Comparison of ENCODE assay signal across 9 mouse cellular contexts in the genomic region with DNA sequence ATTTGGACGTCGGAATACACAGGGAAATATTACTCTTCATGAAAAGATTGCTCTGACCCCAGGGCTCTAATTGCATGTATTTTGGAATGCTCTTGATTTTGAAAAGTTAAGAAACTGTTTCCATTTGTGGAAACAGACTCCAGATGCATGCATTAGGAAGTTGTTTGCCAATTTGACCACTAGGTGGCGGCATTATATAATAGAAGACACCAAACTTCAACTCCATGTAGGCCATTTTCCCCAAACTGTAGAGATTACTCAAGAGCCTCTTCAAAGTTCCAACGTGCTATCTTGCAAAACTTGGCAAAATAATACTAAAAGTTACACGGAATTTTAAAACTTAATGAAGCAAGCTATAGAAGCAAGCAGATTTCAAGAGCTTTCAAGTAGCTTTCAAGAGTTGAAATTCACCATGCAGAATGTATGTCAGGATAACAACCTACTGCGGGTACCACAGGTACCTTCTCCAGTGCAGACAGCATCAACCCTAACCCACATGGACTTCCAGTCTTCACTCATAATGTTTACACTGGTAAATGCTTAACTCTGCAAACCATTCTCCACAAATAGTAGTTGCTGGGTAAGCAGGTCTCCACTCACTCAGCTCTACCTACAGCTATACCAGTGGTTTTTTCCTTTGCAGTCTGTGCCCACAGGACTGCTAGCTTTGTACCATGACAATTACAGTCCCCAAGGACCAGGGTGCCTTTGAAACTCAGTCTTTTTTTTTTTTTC.
DNase-seq lines count a peak whose midpoint lies in the region; ATAC-seq and TF ChIP-seq lines count a peak whose summit lies in the region.
"Had no signal": no experiment of that assay in that cellular context is flagged by ENCODE, and none has a peak within 500 bp of the region (broad histone marks: within the 10 kb centered on the region; RNA-seq: fewer than 3 reads in every experiment).

No protein-coding gene starts in this region.

- no peaks in the 10 kb centered on the region for H3K9me3 ChIP-seq in embryonic facial prominence, embryonic 11.5 days (replicated peaks; ENCODE audit: control insufficient read depth, low read length)
- H3K9me3 ChIP-seq in intestine, postnatal 0 days (ENCODE audit: control insufficient read depth) = no peaks in the 10 kb centered on the region
- no peaks in the 10 kb centered on the region for H3K9me3 ChIP-seq in limb, embryonic 11.5 days (ENCODE audit: control insufficient read depth, low read length)
- H3K9me3 ChIP-seq: neural tube, embryonic 12.5 days had no signal

- 18% methylated on average over 6 of the region's 6 CpGs for WGBS in thymus, adult 2 months
- 20% methylated on average over 6 of the region's 6 CpGs for WGBS in embryonic facial prominence, embryonic 11.5 days
- 17% methylated on average over 6 of the region's 6 CpGs for WGBS in intestine, postnatal 0 days
- 18% methylated on average over 6 of the region's 6 CpGs for WGBS in limb, embryonic 11.5 days

- H3K36me3 ChIP-seq in thymus, adult 2 months (ENCODE audit: control insufficient read depth, insufficient read depth, low read length) = no peaks in the 10 kb centered on the region
- no peaks in the 10 kb centered on the region for H3K36me3 ChIP-seq in embryonic facial prominence, embryonic 11.5 days (replicated peaks; ENCODE audit: control insufficient read depth, insufficient read depth, low read depth, low read length)
- H3K36me3 ChIP-seq in intestine, postnatal 0 days (ENCODE audit: control insufficient read depth, insufficient read depth) = no peaks in the 10 kb centered on the region
- no peaks in the 10 kb centered on the region for H3K36me3 ChIP-seq in limb, embryonic 11.5 days (ENCODE audit: control insufficient read depth, insufficient read depth, low read length)
- H3K36me3 ChIP-seq: neural tube, embryonic 12.5 days had no signal

- ATAC-seq in embryonic facial prominence, embryonic 11.5 days (replicated peaks; ENCODE audit: insufficient number of reproducible peaks, low FRiP score, low TSS enrichment, low read depth) = no peak
- ATAC-seq in intestine, postnatal 0 days = no peak
- ATAC-seq in limb, embryonic 11.5 days (ENCODE audit: insufficient number of reproducible peaks, low FRiP score, low TSS enrichment, low read depth) = no peak

- H3K9ac ChIP-seq in embryonic facial prominence, embryonic 11.5 days (replicated peaks; ENCODE audit: low read length) = no peak overlapping the region
- no peak overlapping the region for H3K9ac ChIP-seq in intestine, postnatal 0 days (ENCODE audit: low read depth, low read length)
- no peak overlapping the region for H3K9ac ChIP-seq in limb, embryonic 11.5 days (ENCODE audit: low read length)
- H3K9ac ChIP-seq: neural tube, embryonic 12.5 days had no signal

- H3K4me3 ChIP-seq in thymus, adult 2 months (ENCODE audit: control insufficient read depth, insufficient read depth, low read length) = no peak overlapping the region
- H3K4me3 ChIP-seq in embryonic facial prominence, embryonic 11.5 days (ENCODE audit: low read depth, low read length) = no peak overlapping the region
- no peak overlapping the region for H3K4me3 ChIP-seq in intestine, postnatal 0 days (ENCODE audit: low read depth, low read length)
- H3K4me3 ChIP-seq in limb, embryonic 11.5 days (ENCODE audit: low read depth, low read length) = no peak overlapping the region
- H3K4me3 ChIP-seq: neural tube, embryonic 12.5 days had no signal

- H3K4me1 ChIP-seq in thymus, adult 2 months (replicated peaks; ENCODE audit: control insufficient read depth, insufficient read depth, low read length) = peaks cover 11% of the 10 kb centered on the region
- H3K4me1 ChIP-seq in embryonic facial prominence, embryonic 11.5 days (ENCODE audit: control insufficient read depth, insufficient read depth, low read length) = no peaks in the 10 kb centered on the region
- no peaks in the 10 kb centered on the region for H3K4me1 ChIP-seq in intestine, postnatal 0 days (replicated peaks; ENCODE audit: control insufficient read depth, insufficient read depth, low read length)
- H3K4me1 ChIP-seq in limb, embryonic 11.5 days (ENCODE audit: control insufficient read depth, insufficient read depth, low read length) = no peaks in the 10 kb centered on the region
- H3K4me1 ChIP-seq: neural tube, embryonic 12.5 days had no signal

- H3K4me2 ChIP-seq in embryonic facial prominence, embryonic 11.5 days (ENCODE audit: low read depth, low read length) = no peak overlapping the region
- no peak overlapping the region for H3K4me2 ChIP-seq in intestine, postnatal 0 days (replicated peaks; ENCODE audit: low read depth)
- no peak overlapping the region for H3K4me2 ChIP-seq in limb, embryonic 11.5 days (ENCODE audit: low read depth, severe bottlenecking)
- H3K4me2 ChIP-seq: neural tube, embryonic 12.5 days had no signal

- no peaks in the 10 kb centered on the region for H3K27me3 ChIP-seq in thymus, adult 2 months (ENCODE audit: control insufficient read depth, insufficient read depth, low read length)
- no peaks in the 10 kb centered on the region for H3K27me3 ChIP-seq in embryonic facial prominence, embryonic 11.5 days (ENCODE audit: control insufficient read depth, insufficient read depth, low read length)
- no peaks in the 10 kb centered on the region for H3K27me3 ChIP-seq in intestine, postnatal 0 days (replicated peaks; ENCODE audit: control insufficient read depth, insufficient read depth, low read length)
- H3K27me3 ChIP-seq in limb, embryonic 11.5 days (ENCODE audit: control insufficient read depth, insufficient read depth, low read length) = no peaks in the 10 kb centered on the region
- H3K27me3 ChIP-seq: neural tube, embryonic 12.5 days had no signal

- TF ChIP-seq CTCF in thymus, adult 2 months (IDR thresholded peaks at IDR 0.05; ENCODE audit: borderline replicate concordance, control insufficient read depth, extremely low read depth, insufficient read depth, low read length, poor library complexity) = no peak
- TF ChIP-seq CTCF in intestine, postnatal 0 days (IDR thresholded peaks at IDR 0.05; ENCODE audit: low read depth) = peak; percentile 83

- TF ChIP-seq POLR2A in thymus, adult 2 months (IDR thresholded peaks at IDR 0.05; ENCODE audit: control insufficient read depth, extremely low read depth, insufficient read depth, low read length, poor library complexity) = no peak

- peak; percentile 67 for DNase-seq in thymus, adult 2 months
- DNase-seq in thymus, adult 18-20 months = no peak
- DNase-seq in adrenal gland, postnatal 25 days = peak; percentile 43
- peak; percentile 86 for DNase-seq in embryonic facial prominence, embryonic 11.5 days (ENCODE audit: low spot score)
- peak; percentile 72 for DNase-seq in limb, embryonic 11.5 days (ENCODE audit: low spot score)
- DNase-seq in retina, embryonic 14.5 days (ENCODE audit: low spot score) = peak; percentile 86
- DNase-seq in ovary, postnatal 36 days (ENCODE audit: low spot score) = no peak

- no peak overlapping the region for H3K27ac ChIP-seq in thymus, adult 2 months (ENCODE audit: control insufficient read depth, insufficient read depth, low read length)
- no peak overlapping the region for H3K27ac ChIP-seq in embryonic facial prominence, embryonic 11.5 days (replicated peaks; ENCODE audit: low read depth, low read length)
- H3K27ac ChIP-seq in intestine, postnatal 0 days (ENCODE audit: low read depth, low read length) = no peak overlapping the region
- H3K27ac ChIP-seq in limb, embryonic 11.5 days (replicated peaks; ENCODE audit: low read depth, low read length) = no peak overlapping the region
- H3K27ac ChIP-seq: neural tube, embryonic 12.5 days had no signal

Comparison
In these comparisons a context has a peak if more than half of its experiments do, and no peak if none do; other contexts are left out.
1. DNase-seq: peak in thymus, adult 2 months (single experiment), adrenal gland, postnatal 25 days (single experiment), embryonic facial prominence, embryonic 11.5 days (single experiment), limb, embryonic 11.5 days (single experiment) and retina, embryonic 14.5 days (single experiment); none in thymus, adult 18-20 months (0 of 2) and ovary, postnatal 36 days (single experiment).